Mouse (Mus musculus) limb, embryonic 11.5 days (tissue): ENCODE measurements around the gene Rbfox3. TPM values are rescaled to one million over a fixed set of nuclear protein-coding genes. Genes with fewer than 3 reads are reported as not detected.

ENCODE experiments used
- ATAC-seq: fragments of 200-750 bp; cut with Nextera tagmentation; 2 replicates; pipeline ENCODE4 v1.8.0; 2017; ENCODE audit warnings: low read depth; ENCODE audit not compliant: insufficient number of reproducible peaks, low FRiP score, low TSS enrichment
- DNase-seq: peaks from one replicate; pipeline ENCODE4 v3.0.0-alpha.2; 2015; ENCODE audit warnings: low spot score
- H3K27ac ChIP-seq: fragments of 300-500 bp; sonication (generic); replicated peaks from 2 replicates; pipeline ENCODE4 v1.5.1; 2014; ENCODE audit warnings: low read depth, mild to moderate bottlenecking, low read length
- H3K27me3 ChIP-seq: fragments of 300-500 bp; sonication (generic); 2 replicates; pipeline ENCODE4 v1.6.1; 2014; ENCODE audit warnings: mild to moderate bottlenecking, low read length, mixed read lengths; ENCODE audit not compliant: control insufficient read depth, insufficient read depth
- H3K36me3 ChIP-seq: fragments of 300-500 bp; sonication (generic); 2 replicates; pipeline ENCODE4 v1.6.1; 2014; ENCODE audit warnings: mild to moderate bottlenecking, low read length, moderate library complexity, mixed read lengths; ENCODE audit not compliant: control insufficient read depth, insufficient read depth
- H3K4me1 ChIP-seq: fragments of 300-500 bp; sonication (generic); 2 replicates; pipeline ENCODE4 v1.6.1; 2014; ENCODE audit warnings: low read length, mixed read lengths; ENCODE audit not compliant: control insufficient read depth, insufficient read depth
- H3K4me2 ChIP-seq: fragments of 300-500 bp; sonication (generic); 2 replicates; pipeline ENCODE4 v1.6.1; 2014; ENCODE audit warnings: low read depth, mild to moderate bottlenecking, moderate library complexity; ENCODE audit not compliant: severe bottlenecking
- H3K4me3 ChIP-seq: fragments of 300-500 bp; sonication (generic); 2 replicates; pipeline ENCODE4 v1.5.1; 2014; ENCODE audit warnings: low read depth, low read length
- H3K9ac ChIP-seq: fragments of 300-500 bp; sonication (generic); 2 replicates; pipeline ENCODE4 v1.6.1; 2014; ENCODE audit warnings: mild to moderate bottlenecking, low read length
- H3K9me3 ChIP-seq: fragments of 300-500 bp; sonication (generic); 2 replicates; pipeline ENCODE4 v1.6.1; 2016; ENCODE audit warnings: low read length; ENCODE audit not compliant: control insufficient read depth
- WGBS: fragments of 180-500 bp; shearing (Covaris S2); extraction: QIAGEN DNeasy Blood & Tissue Kit; methylation state at CpG from one replicate; pipeline ENCODE4 v1.1.7; 2014; 5-methylcytosine and 5-hydroxymethylcytosine counted together
- polyA plus RNA-seq: library from polyadenylated mRNA; unstranded; fragments of >200 nt; fragmentation: Nextera tagmentation; extraction: Ambion mirVana; gene quantifications from 2 replicates; pipeline ENCODE4 v1.2.1, GENCODE M21; 2014

Rbfox3 gene
- polyA plus RNA-seq, 1 experiment from 2014 or later: 1.9 TPM

- DNase-seq (no peak), ATAC-seq (no peak)
- no peaks in the 10 kb centered on the region for H3K4me1 ChIP-seq
- H3K27me3 ChIP-seq: no peaks in the 10 kb centered on the region
- no peak overlapping the region for H3K9ac ChIP-seq
- 50% methylated on average over 4 of the region's 4 CpGs for WGBS
- no peaks in the 10 kb centered on the region for H3K36me3 ChIP-seq
- H3K9me3 ChIP-seq: no peaks in the 10 kb centered on the region
- H3K27ac ChIP-seq: no peak overlapping the region
- no peak overlapping the region for H3K4me3 ChIP-seq
- no peak overlapping the region for H3K4me2 ChIP-seq
These were observed 330.4 kb downstream of the Rbfox3 start for GRCm38 (mm10) chr11:118581019-118581418.

DNA sequence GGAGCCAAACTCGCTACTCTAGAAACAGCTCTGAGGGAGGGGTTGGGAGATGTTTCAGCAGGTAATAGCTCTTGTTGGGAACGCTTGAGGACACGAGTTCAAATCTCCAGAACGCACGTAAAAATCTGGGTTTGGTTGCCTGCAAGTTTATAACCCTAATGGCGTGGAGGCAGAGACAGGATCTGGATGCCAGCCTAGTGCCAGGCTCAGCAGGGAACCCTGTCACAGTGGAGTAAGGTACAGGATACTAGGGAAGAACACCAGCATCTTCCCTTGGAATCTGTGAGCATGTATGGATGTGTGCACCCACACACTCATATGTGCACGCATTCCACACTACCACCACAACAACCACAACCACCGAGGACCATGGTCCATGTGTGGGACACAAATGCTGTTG lies 331.8 kb downstream of the Rbfox3 start:
- Histone ChIP-seq H3K9ac (no peak overlapping the region), H3K36me3 (no peaks in the 10 kb centered on the region), H3K4me3 (no peak overlapping the region), H3K4me2 (no peak overlapping the region), H3K27ac (no peak overlapping the region), H3K4me1 (no peaks in the 10 kb centered on the region), H3K9me3 (no peaks in the 10 kb centered on the region), H3K27me3 (0 out of 2 replicates have a peak, but pooled peaks cover 2% of the 10 kb centered on the region)
- 81% methylated on average over 8 of the region's 8 CpGs for WGBS
- DNase-seq (no peak), ATAC-seq (no peak)

DNA sequence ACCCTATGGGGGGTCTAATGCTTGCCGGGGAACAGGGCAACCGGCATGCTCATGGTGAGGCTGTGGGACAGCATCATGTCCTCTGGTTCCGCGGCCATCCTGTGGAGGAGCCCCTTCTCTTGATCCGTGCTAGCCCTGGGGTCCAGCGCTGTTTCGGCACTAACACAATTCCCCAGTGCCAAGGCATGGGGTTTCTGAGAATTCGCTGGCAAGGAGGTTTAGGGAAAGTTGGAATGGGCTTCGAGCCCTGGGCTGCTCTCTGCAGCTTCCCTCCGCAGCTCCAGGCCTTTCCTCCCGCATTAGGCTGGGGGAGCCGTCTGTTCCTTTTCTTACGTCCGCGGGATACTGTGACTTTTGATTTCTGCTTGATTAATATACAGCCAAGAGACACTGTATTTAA lies 334.1 kb downstream of the Rbfox3 start:
- Histone ChIP-seq H3K9me3 (no peaks in the 10 kb centered on the region), H3K27ac (no peak overlapping the region), H3K36me3 (no peaks in the 10 kb centered on the region), H3K4me1 (no peaks in the 10 kb centered on the region), H3K4me3 (no peak overlapping the region), H3K9ac (no peak overlapping the region), H3K4me2 (no peak overlapping the region), H3K27me3 (peaks cover 11% of the 10 kb centered on the region)
- WGBS: 71% methylated on average over 15 of the region's 15 CpGs
- no peak for DNase-seq
- no peak for ATAC-seq

DNA sequence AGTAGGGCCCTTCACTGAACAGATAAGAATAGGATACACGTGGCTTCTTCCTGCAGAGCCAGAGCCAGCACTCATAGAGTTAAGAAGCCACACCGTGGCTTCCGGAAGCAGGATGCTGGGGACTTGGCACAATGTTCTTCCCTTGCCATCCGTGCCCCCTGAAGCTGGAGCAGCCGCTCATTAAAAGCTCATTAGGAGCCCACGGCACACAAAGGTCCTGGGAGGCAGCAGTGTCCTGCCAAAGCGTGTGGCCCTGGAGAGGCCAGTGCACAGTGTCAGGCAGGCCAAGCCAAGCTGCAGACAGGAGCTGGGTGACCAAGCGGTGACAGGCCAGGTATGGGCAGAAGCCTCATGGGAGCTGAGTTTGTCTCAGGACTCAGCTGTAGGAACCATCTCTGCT lies 334.8 kb downstream of the Rbfox3 start:
- H3K4me2 ChIP-seq: no peak overlapping the region
- no peak overlapping the region for H3K27ac ChIP-seq
- H3K36me3 ChIP-seq: no peaks in the 10 kb centered on the region
- no peak for ATAC-seq
- no peak overlapping the region for H3K9ac ChIP-seq
- no peak overlapping the region for H3K4me3 ChIP-seq
- peaks cover 17% of the 10 kb centered on the region for H3K27me3 ChIP-seq
- H3K9me3 ChIP-seq: no peaks in the 10 kb centered on the region
- no peaks in the 10 kb centered on the region for H3K4me1 ChIP-seq
- 55% methylated on average over 8 of the region's 8 CpGs for WGBS
- no peak for DNase-seq

DNA sequence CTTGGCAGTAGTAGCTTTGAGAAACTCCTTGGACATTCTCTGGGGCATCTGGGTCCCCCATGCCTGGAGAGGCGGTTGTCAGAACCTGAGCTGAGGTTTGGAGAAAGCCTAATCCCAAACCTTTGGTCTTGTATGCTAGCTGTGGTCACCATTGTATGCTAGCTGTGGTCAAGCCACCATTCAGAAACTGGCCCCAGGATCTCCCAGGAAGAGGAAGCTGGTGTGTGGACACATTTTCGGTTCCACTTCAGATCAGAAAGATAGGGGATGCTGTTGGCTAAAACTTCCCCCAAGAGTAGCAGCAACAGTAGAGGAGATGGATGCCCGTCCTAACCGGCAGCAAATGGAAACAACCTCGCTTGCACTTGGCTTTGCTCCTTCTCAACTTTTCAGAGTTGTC lies 337.0 kb downstream of the Rbfox3 start:
- no peak overlapping the region for H3K9ac ChIP-seq
- 76% methylated on average over 5 of the region's 5 CpGs for WGBS
- no peak overlapping the region for H3K27ac ChIP-seq
- ATAC-seq (no peak), DNase-seq (no peak)
- H3K9me3 ChIP-seq: no peaks in the 10 kb centered on the region
- no peak overlapping the region for H3K4me2 ChIP-seq
- peaks cover 39% of the 10 kb centered on the region for H3K27me3 ChIP-seq
- H3K4me1 ChIP-seq: no peaks in the 10 kb centered on the region
- H3K36me3 ChIP-seq: no peaks in the 10 kb centered on the region
- H3K4me3 ChIP-seq: no peak overlapping the region

DNA sequence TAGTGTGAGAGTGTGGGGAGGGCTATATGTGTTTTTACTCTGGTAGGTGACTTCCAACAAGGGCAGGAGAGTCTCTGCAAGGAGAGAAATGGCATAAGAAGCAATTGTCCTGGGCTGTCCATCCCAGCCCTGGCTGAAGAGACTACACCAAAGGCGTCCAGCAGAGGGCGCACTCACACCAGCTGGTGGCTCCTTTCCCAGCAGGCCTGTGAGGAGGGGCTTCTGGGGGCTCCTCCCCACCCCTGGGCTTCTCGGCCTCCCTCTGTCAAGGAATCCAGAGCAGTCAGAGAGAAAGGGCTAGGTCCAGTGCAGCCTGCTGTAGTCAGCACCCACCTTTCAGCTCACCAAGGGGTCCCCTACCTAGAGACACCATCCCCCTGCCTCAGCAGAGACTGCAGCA lies 337.8 kb downstream of the Rbfox3 start:
- Histone ChIP-seq H3K4me1 (no peaks in the 10 kb centered on the region), H3K4me2 (no peak overlapping the region), H3K9ac (no peak overlapping the region), H3K27ac (no peak overlapping the region), H3K9me3 (no peaks in the 10 kb centered on the region), H3K4me3 (no peak overlapping the region), H3K27me3 (peaks cover 48% of the 10 kb centered on the region), H3K36me3 (no peaks in the 10 kb centered on the region)
- DNase-seq: peak; percentile 87
- WGBS: 0% methylated on average over 3 of the region's 3 CpGs
- no peak for ATAC-seq

DNA sequence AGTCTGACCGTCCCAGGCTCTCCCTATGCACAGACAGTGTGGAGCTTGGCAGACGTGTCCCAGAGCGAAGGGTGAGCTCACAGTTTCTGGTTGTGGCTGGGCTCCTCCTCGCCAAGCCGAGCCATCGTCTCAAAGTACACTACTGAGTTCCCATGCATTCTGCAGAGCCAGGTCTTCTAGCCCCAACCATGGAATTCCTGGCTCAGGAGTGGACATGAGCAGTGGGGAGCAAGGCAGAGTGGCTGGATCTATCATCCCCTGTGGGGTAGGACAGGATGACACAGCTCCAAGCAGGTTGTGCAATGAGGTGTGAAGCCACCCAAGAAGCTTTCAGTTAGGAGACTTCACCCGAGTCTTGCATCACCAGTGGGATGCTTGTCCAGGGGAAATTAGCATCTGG lies 338.4 kb downstream of the Rbfox3 start:
- H3K4me3 ChIP-seq: no peak overlapping the region
- peaks cover 53% of the 10 kb centered on the region for H3K27me3 ChIP-seq
- no peaks in the 10 kb centered on the region for H3K9me3 ChIP-seq
- H3K9ac ChIP-seq: no peak overlapping the region
- no peak for DNase-seq
- H3K27ac ChIP-seq: no peak overlapping the region
- no peaks in the 10 kb centered on the region for H3K36me3 ChIP-seq
- no peak for ATAC-seq
- no peaks in the 10 kb centered on the region for H3K4me1 ChIP-seq
- 69% methylated on average over 7 of the region's 7 CpGs for WGBS
- H3K4me2 ChIP-seq: no peak overlapping the region

DNA sequence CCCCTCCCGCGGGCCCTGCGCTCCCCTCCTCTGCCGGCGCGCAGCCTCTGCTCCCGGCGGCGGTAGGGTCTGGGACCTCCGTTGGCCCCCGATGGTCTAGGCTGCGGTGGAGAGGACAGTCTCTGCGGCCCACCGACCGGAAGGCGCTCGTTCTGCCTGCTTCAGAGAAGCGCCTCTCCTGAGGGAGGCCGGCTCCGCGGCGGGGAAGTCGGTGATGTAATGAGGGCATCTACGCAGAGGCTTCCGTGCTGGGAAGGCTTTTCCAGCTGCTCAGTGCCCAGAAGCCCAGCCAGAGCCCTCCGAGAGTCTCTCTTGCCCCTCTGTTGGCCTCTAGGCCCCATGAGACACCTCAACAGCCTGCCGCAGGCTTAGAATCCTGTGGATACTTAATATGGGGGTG lies 341.2 kb downstream of the Rbfox3 start:
- no peak for ATAC-seq
- Histone ChIP-seq H3K9me3 (no peaks in the 10 kb centered on the region), H3K27me3 (peaks cover 69% of the 10 kb centered on the region), H3K4me1 (no peaks in the 10 kb centered on the region), H3K4me3 (peak overlapping the region; percentile 6; the same call in 1 of the 2 replicates), H3K9ac (no peak overlapping the region), H3K27ac (no peak overlapping the region), H3K4me2 (peak overlapping the region; percentile 28; the same call in 1 of the 2 replicates), H3K36me3 (no peaks in the 10 kb centered on the region)
- DNase-seq: no peak
- under 1% methylated on average over 27 of the region's 27 CpGs for WGBS

- no peaks in the 10 kb centered on the region for H3K4me1 ChIP-seq
- H3K9ac ChIP-seq: no peak overlapping the region
- peak overlapping the region; percentile 28; the same call in 1 of the 2 replicates for H3K4me2 ChIP-seq
- no peaks in the 10 kb centered on the region for H3K36me3 ChIP-seq
- H3K27ac ChIP-seq: no peak overlapping the region
- peaks cover 67% of the 10 kb centered on the region for H3K27me3 ChIP-seq
- WGBS: under 1% methylated on average over 43 of the region's 51 CpGs
- H3K9me3 ChIP-seq: no peaks in the 10 kb centered on the region
- ATAC-seq: no peak
- DNase-seq: peak; percentile 27
- H3K4me3 ChIP-seq: peak overlapping the region; percentile 12; the same call in 1 of the 2 replicates
These were observed 341.8 kb downstream of the Rbfox3 start for GRCm38 (mm10) chr11:118569571-118570062.
